Mouse (Mus musculus): ENCODE data around the gene Fblim1. TPM values are rescaled to one million over a fixed set of nuclear protein-coding genes. Genes with fewer than 3 reads are reported as not detected.

Fblim1 gene
- polyA plus RNA-seq, 1 experiment from 2014 or later = 49.1 TPM

DNA sequence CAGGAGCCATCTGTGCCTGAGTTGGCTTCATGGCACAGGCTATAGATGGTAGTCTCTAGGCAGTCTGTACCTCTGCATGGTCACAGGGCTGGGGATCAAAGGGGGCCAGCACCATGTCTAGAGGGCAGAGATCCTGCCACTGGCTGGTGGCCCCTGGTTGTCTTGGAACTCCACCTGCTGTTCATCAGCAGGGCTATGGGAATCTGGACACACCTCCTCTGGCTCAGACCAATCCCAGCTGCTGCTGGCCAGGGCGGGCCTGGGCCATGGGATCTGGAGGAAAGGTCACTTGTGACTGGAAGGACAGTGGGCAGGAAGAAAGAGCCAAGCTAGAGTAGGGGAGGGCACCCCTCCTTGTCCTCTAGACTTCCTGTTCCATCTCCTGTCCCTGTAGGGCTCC lies 17.8 kb upstream of the Fblim1 start, which contains the start of gene Slc25a34:
Gene Slc25a34, minus strand, starts transcription at position 156 of the 400 bp plus-strand sequence.
- ATAC-seq (ENCODE audit: low FRiP score) = no peak
- H3K9ac ChIP-seq = no peak within 1 kb of the TSS

DNA sequence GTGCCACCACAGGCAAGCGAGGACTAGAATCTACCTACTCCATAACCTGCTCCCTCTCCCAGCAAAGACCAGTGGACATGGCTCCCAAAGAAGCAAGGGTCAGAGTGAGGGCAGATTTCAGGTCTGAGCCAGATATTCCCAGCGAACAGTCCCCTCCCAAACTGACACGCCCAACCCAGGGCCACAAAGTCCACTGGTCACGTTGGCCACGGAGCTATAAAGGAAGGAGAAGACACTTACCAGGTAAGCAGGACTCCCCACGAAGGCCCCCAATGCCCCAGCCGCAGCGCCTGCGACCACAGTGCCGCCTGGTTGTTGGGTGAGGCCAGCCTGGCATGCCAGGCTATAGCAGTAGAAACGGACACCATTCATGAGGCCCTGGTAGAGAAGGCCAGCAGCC lies 17.1 kb upstream of the Fblim1 start:
- Histone ChIP-seq H3K4me3 (no peak overlapping the region), H3K9me3 (replicated peaks) (no peaks in the 10 kb centered on the region), H3K36me3 (peaks cover 28% of the 10 kb centered on the region), H3K27ac (no peak overlapping the region), H3K27me3 (peaks cover 2% of the 10 kb centered on the region; the same call in 1 of the 2 replicates), H3K4me2 (replicated peaks) (no peak overlapping the region), H3K9ac (no peak overlapping the region), H3K4me1 (peaks cover 5% of the 10 kb centered on the region)
- WGBS = 87% methylated on average over 11 of the region's 11 CpGs
- ATAC-seq (ENCODE audit: low FRiP score) = no peak

More for the DNA sequence above, 17.8 kb upstream of the Fblim1 start, which contains the start of gene Slc25a34:
- 50% methylated on average over 1 of the region's 1 CpGs for WGBS
- no peaks in the 10 kb centered on the region for H3K27me3 ChIP-seq
- 0 out of 2 replicates have a peak, but pooled peaks cover 4% of the 10 kb centered on the region for H3K4me1 ChIP-seq
- H3K36me3 ChIP-seq = peaks cover 34% of the 10 kb centered on the region
- no peak within 1 kb of the TSS for H3K4me2 ChIP-seq (replicated peaks)
- H3K27ac ChIP-seq = no peak within 1 kb of the TSS
- no peaks in the 10 kb centered on the region for H3K9me3 ChIP-seq (replicated peaks)
- no peak within 1 kb of the TSS for H3K4me3 ChIP-seq

DNA sequence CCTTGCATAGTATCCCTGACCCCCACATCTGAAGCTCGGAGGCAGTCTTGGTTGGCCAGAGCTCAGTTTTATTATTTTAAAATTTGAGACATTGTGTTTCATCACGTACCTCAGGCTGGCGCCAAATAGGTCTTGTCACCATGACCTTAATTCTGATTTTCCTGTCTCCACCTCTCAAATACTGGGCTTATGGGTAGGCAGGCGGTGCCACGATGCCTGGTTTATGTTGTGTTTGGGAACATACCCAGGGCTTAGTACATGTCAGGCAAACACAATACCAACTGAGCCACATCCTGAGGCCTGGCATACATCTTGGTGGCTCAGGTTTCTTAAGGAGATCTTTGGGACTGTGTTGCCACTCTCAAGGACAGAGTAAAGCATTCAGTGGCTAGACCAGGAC lies 16.7 kb upstream of the Fblim1 start:
- Histone ChIP-seq H3K27ac (no peak overlapping the region), H3K27me3 (peaks cover 6% of the 10 kb centered on the region; the same call in 1 of the 2 replicates), H3K9ac (no peak overlapping the region), H3K4me3 (no peak overlapping the region), H3K36me3 (peaks cover 24% of the 10 kb centered on the region), H3K9me3 (replicated peaks) (no peaks in the 10 kb centered on the region), H3K4me2 (replicated peaks) (no peak overlapping the region), H3K4me1 (peaks cover 10% of the 10 kb centered on the region)
- 89% methylated on average over 5 of the region's 5 CpGs for WGBS
- ATAC-seq (ENCODE audit: low FRiP score) = no peak

DNA sequence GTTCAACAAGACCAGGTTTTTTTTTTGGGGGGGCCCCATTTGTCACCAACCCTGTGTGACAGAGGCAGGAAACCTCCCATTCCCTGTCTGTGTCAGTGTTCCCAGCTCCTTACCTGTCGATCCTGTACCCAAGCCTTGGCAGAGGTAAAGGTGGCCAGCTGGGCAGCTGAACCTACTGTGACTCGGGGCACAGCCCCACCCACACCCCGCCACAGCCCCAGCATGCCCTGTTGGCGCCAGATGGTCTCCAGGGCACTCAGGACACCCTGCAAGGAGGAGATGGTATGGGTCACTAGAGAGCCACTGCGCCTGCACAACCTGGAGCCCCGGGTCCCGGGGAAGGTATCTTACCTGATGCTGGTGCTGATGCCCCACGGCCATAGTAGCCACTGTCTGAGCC lies 16.2 kb upstream of the Fblim1 start:
- WGBS = 84% methylated on average over 8 of the region's 8 CpGs
- Histone ChIP-seq H3K4me3 (no peak overlapping the region), H3K27ac (no peak overlapping the region), H3K9ac (no peak overlapping the region), H3K36me3 (peaks cover 20% of the 10 kb centered on the region), H3K27me3 (peaks cover 8% of the 10 kb centered on the region; the same call in 1 of the 2 replicates), H3K4me1 (peaks cover 10% of the 10 kb centered on the region), H3K9me3 (replicated peaks) (no peaks in the 10 kb centered on the region), H3K4me2 (replicated peaks) (no peak overlapping the region)
- ATAC-seq (ENCODE audit: low FRiP score) = no peak

DNA sequence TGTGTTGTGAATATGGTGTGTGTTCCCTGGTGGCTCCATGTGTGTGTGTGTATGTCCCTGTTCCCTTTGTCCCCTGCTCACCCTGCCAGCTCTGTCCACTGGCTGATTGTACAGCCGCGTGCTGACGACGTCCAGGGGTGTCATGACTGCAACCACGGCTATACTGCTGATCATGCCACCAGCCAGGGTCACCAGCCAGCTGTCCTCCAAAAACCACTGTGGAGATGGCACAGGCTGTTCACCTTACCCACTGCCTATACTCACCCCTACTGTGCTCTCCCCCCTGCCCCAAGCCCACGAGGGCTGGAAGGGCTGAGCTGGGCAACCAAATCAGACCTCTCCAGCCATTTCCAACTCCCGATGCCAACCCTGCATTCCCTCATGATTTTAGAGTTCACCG lies 15.4 kb upstream of the Fblim1 start:
- ATAC-seq (ENCODE audit: low FRiP score) = no peak

DNA sequence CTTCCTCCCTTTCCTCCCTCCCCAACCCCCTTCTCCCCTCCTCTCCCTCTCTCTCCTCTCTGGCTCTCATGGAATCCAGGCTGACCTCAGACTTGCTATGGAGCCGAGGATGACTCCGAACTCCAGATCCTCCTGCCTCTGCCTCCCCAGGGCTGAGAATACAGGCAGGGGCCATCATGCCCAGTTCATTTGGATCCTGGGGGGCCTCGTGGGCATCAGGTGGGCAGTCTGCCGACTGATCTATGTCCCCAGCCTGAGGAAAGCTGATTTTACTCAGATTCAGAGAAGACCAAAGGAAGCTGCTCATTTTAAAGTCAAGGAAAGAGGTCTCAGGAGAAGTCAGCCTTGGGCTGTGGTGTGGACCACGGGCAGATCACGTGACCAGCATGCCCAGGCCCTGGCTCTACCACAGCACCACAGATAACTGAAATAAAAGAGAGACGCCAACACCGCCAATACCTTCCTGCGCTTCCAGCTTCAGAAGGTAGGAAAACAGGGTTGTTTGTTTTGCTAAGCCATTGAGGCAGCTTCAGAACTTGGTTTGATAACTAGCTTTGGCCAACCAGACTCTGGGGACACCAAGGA lies 13.5 kb upstream of the Fblim1 start:
- H3K9me3 ChIP-seq (replicated peaks) = no peaks in the 10 kb centered on the region
- 89% methylated on average over 9 of the region's 9 CpGs for WGBS
- peaks cover 8% of the 10 kb centered on the region; the same call in 1 of the 2 replicates for H3K27me3 ChIP-seq
- peaks cover 10% of the 10 kb centered on the region for H3K4me1 ChIP-seq
- no peak overlapping the region for H3K4me2 ChIP-seq (replicated peaks)
- no peak for ATAC-seq (ENCODE audit: low FRiP score)
- H3K27ac ChIP-seq = no peak overlapping the region
- no peak overlapping the region for H3K4me3 ChIP-seq
- H3K36me3 ChIP-seq = no peaks in the 10 kb centered on the region
- no peak overlapping the region for H3K9ac ChIP-seq

More for the DNA sequence above, 15.4 kb upstream of the Fblim1 start:
- no peak overlapping the region for H3K4me3 ChIP-seq
- no peak overlapping the region for H3K4me2 ChIP-seq (replicated peaks)
- H3K27ac ChIP-seq = no peak overlapping the region
- peaks cover 8% of the 10 kb centered on the region; the same call in 1 of the 2 replicates for H3K27me3 ChIP-seq
- H3K9me3 ChIP-seq (replicated peaks) = no peaks in the 10 kb centered on the region
- H3K9ac ChIP-seq = no peak overlapping the region
- peaks cover 14% of the 10 kb centered on the region for H3K36me3 ChIP-seq
- 85% methylated on average over 8 of the region's 8 CpGs for WGBS
- peaks cover 10% of the 10 kb centered on the region for H3K4me1 ChIP-seq

DNA sequence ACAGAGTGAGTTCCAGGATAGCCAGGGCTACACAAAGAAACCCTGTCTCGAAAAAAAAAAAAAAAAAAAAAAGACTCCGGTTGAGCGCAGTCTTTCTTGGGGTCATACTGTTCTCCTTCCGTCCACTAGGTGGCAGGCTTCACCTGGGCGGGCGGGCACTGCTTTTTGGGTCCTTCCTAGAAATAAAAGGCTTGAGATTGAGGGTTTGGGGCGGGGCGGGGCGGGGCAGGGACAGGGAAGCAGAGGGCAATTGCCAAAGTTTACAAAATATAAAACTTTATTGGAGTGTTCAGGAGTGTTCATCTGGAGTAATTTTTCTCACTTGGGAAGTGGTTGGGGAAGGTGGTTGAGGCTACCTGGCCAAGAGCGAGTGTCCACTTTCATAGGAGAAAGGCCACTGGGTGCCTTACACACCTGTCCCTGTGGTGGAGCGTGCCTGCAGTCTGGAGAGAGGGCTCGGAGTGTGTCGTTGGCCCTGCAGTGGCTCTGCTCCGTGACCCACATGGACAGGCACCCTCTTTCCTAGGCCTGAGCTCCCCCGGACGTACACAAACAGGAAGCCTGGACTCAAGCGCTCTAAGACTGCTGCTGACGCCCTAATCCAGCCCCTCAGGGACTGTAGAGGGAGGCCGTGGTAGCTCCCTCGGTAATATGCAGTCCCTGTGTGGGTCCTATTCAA lies 12.8 kb upstream of the Fblim1 start, which contains the start of gene Tmem82:
Gene Tmem82, minus strand, starts transcription at position 69 of the 679 bp plus-strand sequence.
- Histone ChIP-seq H3K9me3 (replicated peaks) (no peaks in the 10 kb centered on the region), H3K4me2 (replicated peaks) (peak within 1 kb of the TSS; percentile 46), H3K4me3 (peak within 1 kb of the TSS; percentile 16; the same call in 1 of the 2 replicates), H3K27me3 (peaks cover 8% of the 10 kb centered on the region; the same call in 1 of the 2 replicates), H3K9ac (0 out of 2 replicates have a peak within 1 kb of the TSS, but pooled peaks have one; percentile 18), H3K27ac (no peak within 1 kb of the TSS), H3K4me1 (peaks cover 10% of the 10 kb centered on the region), H3K36me3 (no peaks in the 10 kb centered on the region)
- 0 out of 2 replicates have a peak, but pooled peaks have one; percentile 32 for ATAC-seq (ENCODE audit: low FRiP score)
- WGBS = 27% methylated on average over 20 of the region's 20 CpGs

DNA sequence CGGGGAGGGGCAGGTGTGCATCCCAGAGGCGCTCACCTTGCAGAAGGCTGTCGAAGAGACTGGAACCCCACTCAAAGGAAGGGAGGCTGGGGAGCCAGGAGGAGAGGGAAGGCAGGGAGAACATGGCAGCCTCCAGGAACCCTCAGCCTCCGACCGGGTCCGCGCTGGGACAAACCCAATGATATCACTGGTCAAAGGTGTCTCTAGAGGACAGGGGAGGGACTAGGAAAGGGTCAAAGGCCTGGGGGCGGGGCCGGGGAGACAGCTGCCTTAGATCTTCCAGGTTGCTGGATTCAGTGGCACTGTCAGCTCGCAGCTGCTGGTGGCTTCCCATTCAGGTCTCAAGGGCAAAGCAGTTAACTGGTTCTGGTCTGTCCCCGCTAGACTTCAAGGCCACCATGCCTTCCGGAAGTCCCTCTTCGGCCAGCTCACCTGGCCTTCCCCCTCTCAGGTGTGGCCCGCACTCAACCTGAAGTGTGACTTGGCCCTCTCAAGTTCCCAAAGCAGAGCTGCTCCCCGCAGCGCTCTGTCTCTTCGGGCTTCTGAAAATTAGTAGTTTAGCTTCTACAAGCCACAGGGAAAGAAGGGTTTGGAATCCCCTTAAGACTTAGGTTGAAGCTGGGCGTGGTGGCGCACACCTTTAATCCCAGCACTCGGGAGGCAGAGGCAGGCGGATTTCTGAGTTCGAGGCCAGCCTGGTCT lies 12.1 kb upstream of the Fblim1 start:
- Histone ChIP-seq H3K36me3 (no peaks in the 10 kb centered on the region), H3K4me3 (peak overlapping the region; percentile 16; the same call in 1 of the 2 replicates), H3K4me1 (peaks cover 7% of the 10 kb centered on the region), H3K9me3 (replicated peaks) (no peaks in the 10 kb centered on the region), H3K27ac (no peak overlapping the region), H3K9ac (0 out of 2 replicates have a peak overlapping the region, but pooled peaks have one; percentile 18), H3K4me2 (replicated peaks) (peak overlapping the region; percentile 46), H3K27me3 (peaks cover 8% of the 10 kb centered on the region; the same call in 1 of the 2 replicates)
- peak; percentile 33; the same call in 1 of the 2 replicates for ATAC-seq (ENCODE audit: low FRiP score)
- WGBS = 13% methylated on average over 22 of the region's 22 CpGs

DNA sequence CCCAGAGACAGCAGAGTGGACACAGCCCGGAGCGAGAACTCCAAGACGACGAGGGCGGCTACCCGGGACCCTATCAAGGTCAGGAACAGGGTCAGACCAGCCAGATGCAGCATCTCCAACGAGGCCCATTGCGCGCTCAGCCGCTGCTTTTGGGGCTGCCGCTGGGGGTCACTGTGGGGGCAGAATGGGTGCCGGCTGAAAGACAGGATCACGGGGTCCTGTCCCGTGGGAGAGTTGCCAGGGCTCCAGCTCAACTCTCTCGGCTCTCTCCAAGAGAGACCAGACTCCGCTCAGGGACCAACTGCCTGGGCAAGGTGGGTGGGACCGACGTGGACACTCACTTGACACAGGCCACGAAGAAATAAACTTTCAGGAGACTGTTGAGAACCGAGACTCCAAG lies 11.4 kb upstream of the Fblim1 start:
- Histone ChIP-seq H3K27ac (no peak overlapping the region), H3K36me3 (no peaks in the 10 kb centered on the region), H3K4me1 (peaks cover 7% of the 10 kb centered on the region), H3K27me3 (peaks cover 8% of the 10 kb centered on the region; the same call in 1 of the 2 replicates), H3K9ac (0 out of 2 replicates have a peak overlapping the region, but pooled peaks have one; percentile 18), H3K4me3 (peak overlapping the region; percentile 16; the same call in 1 of the 2 replicates), H3K9me3 (replicated peaks) (no peaks in the 10 kb centered on the region), H3K4me2 (replicated peaks) (peak overlapping the region; percentile 46)
- no peak for ATAC-seq (ENCODE audit: low FRiP score)
- WGBS = 5% methylated on average over 20 of the region's 20 CpGs

DNA sequence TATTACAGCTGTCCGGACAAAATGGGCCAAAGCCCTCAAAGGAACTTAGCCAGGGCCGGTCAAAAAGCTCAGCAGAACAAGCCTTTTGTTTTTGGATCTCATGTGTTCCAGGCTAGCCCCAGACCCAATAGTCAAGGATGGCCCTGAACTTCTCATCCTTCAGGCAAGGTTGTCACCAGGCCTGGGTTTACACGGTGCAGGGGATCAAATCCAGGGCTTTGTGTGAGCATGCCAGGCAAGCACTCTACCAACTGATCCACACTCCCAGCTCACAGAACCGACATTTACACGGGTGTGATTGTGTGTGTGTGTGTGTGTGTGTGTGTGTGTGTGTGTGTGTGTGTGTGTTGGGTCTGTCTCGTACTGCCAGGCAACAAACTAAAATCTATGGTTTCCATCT lies 10.9 kb upstream of the Fblim1 start:
- no peaks in the 10 kb centered on the region for H3K9me3 ChIP-seq (replicated peaks)
- WGBS = 74% methylated on average over 6 of the region's 6 CpGs
- no peak for ATAC-seq (ENCODE audit: low FRiP score)

DNA sequence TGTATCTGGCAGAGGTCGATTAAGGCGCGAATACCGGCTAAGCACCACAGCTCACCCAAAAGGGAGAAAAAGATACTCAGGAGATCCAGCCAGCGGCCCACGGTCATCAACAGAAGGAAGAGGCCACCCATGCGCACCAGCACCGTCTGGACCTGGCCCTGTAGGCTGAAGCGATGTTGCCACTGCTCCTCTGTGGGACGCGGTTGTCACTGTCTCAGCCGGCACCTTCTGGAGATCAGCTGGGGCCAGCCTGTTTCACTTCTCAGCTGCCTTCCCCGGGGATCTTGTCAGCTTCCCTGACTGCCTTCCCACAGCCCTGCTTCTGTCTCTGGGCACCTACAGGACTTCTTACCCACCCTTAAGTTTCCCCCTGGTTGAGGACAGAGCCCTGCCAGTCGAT lies 9.1 kb upstream of the Fblim1 start:
- no peaks in the 10 kb centered on the region for H3K9me3 ChIP-seq (replicated peaks)
- H3K4me2 ChIP-seq (replicated peaks) = no peak overlapping the region
- peaks cover 7% of the 10 kb centered on the region for H3K4me1 ChIP-seq
- no peak overlapping the region for H3K4me3 ChIP-seq
- H3K9ac ChIP-seq = no peak overlapping the region
- no peak for ATAC-seq (ENCODE audit: low FRiP score)
- no peak overlapping the region for H3K27ac ChIP-seq
- H3K27me3 ChIP-seq = peaks cover 8% of the 10 kb centered on the region; the same call in 1 of the 2 replicates
- 84% methylated on average over 14 of the region's 14 CpGs for WGBS
- H3K36me3 ChIP-seq = no peaks in the 10 kb centered on the region

More for the DNA sequence above, 10.9 kb upstream of the Fblim1 start:
- Histone ChIP-seq H3K36me3 (no peaks in the 10 kb centered on the region), H3K9ac (no peak overlapping the region), H3K4me1 (peaks cover 7% of the 10 kb centered on the region), H3K4me2 (replicated peaks) (no peak overlapping the region; the same call in 1 of the 2 replicates), H3K27me3 (peaks cover 8% of the 10 kb centered on the region; the same call in 1 of the 2 replicates), H3K4me3 (no peak overlapping the region), H3K27ac (no peak overlapping the region)

DNA sequence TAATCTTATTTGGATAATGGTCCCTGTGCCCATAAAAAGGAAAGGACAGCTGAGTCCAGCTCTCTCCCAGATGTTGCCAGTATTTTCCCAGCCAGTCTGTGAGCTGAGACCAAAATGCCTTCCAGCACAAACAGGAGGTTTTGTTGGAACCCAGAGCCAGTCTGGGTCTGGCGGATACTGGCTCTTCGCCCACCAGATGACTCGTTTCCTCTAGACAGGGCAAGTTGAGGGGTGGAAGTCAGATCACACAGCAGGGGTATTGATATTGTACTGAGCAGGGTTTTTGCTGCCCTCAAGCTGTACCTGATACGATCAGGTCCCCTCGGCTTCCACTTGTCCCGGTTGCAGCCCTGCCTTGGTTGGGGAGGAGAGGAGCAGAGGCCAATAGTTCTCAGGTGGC lies 3.6 kb upstream of the Fblim1 start:
- Histone ChIP-seq H3K9me3 (replicated peaks) (peaks cover 6% of the 10 kb centered on the region; the same call in 1 of the 2 replicates), H3K4me3 (no peak overlapping the region), H3K36me3 (no peaks in the 10 kb centered on the region), H3K27me3 (peaks cover 2% of the 10 kb centered on the region; the same call in 1 of the 2 replicates), H3K27ac (no peak overlapping the region), H3K4me2 (replicated peaks) (no peak overlapping the region), H3K9ac (no peak overlapping the region), H3K4me1 (0 out of 2 replicates have a peak, but pooled peaks cover under 1% of the 10 kb centered on the region)
- whole genome bisulfite sequencing = 84% methylated on average over 6 of the region's 6 CpGs
- ATAC-seq (ENCODE audit: low FRiP score) = no peak

Data from hindbrain, embryonic 12.5 days (tissue).